Mouse (Mus musculus) liver (tissue): ENCODE results near the gene Grhl3.

Experiments
- DNase-seq: peaks from one replicate; pipeline ENCODE4 v3.0.0-alpha.2; 2020; ENCODE audit warnings: mixed read lengths

The Grhl3 gene

DNA sequence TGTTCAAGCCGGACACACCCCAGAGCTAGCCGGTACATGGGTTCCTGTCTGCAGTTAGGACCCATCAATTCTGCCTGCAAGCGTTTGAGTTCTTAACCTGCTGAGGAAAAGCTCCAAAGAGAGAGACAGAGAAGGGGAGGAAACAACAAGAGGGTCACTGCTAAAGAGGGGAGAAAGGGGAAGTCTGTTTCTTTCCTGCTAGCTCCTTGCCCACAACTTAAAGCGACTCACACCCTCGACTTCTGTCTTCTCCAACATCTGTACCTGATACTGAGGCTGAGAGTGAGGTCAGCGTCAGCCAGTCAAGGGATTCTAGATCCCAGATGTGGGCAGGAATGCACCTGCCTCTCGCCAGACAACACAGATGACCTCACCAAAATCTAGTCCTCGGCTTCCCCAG, 1.2 kb downstream of the Grhl3 start:
- no peak for DNase-seq

- DNase-seq: no peak
Observed at GRCm38 (mm10) chr4:135571037-135571550, 2.3 kb downstream of the Grhl3 start.

DNA sequence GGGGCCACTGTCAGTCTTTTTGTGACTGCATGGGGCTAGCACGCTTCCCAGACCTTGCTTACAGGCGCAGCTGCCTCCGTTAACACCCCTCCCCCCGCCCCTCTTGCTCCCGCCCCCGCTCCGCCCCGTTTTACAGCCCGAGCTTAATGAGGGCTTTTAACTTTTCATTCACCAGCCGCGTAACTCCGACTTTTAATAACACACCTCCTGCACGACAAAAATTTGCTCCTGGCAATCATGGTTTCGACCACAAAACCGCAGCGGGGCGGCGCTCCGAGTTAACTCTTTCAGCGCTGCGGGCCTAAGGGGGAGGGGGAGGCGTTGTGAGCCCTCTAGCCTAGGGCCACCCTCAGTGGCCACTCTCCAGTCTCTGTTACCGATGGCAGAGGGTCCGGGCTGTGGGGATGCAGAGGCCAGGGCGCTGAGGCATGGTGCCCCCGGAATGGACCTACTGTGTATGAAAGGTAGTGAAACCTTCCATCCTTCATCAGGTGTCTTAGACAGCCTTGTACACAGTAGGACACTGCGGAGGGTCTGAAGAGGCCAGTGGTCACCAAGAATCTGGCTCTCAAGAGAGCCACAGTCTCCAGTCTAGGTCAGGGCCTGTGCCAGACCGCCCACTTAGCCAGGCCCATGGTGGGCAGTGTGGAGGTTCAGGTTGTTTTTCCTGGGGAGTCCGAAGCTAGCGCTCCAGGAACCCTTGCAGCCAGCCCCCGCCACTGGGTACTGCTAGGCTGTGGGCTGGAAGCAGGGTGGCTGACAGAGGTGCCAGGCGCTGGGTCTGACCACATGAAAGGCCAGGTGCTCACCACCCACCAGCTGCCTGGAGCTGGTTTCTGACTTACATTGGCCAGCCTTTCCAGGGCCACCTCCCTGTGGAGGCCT, 3.0 kb downstream of the Grhl3 start:
- DNase-seq: peak; percentile 52

GRCm38 (mm10) chr4:135569201-135569600, 4.2 kb downstream of the Grhl3 start:
- no peak for DNase-seq

GRCm38 (mm10) chr4:135567484-135567883, 5.9 kb downstream of the Grhl3 start:
- DNase-seq: no peak

GRCm38 (mm10) chr4:135567042-135567441, 6.4 kb downstream of the Grhl3 start:
- no peak for DNase-seq

DNA sequence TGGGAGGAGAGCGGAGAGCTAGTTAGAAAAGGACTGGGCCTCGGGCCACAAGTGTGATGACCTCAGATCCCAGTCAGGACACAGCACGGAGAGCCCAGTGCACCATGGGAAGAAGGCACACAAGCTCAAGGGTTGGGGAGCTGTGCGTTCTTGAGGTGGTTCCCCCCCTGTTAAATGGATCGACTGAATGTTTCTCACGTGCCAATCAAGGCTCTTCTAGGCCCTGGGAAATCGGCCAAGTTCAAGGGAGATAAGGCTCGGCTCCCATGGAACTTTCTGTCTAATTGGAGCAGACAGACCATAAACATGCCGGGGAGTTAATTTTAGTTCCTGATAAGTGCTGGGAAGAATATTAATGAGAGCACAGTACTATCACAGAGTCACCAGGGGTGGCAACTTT, 8.0 kb downstream of the Grhl3 start:
- no peak for DNase-seq

DNA sequence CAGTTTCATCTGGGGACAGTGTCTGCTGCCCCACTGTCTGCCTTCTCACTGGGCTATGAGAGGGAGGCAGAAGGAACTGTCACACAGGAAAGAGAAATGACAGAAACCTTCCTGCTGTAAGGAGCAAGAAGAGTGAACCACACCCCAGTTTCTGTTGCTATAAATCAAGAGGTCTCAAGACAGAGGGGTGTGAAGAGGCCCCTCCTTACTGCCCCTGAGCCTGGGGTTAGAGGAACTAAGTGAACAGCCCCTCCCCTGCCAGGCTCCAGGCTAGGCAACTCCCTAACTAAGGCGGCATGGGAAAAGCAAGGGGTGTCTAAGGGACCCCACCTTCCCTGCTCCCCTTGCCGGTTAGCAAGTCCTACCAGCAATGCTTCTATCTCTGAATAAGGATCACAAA, 9.6 kb downstream of the Grhl3 start:
- no peak for DNase-seq

- no peak for DNase-seq
Observed at GRCm38 (mm10) chr4:135549323-135549722, 24.1 kb downstream of the Grhl3 start.

- no peak for DNase-seq
Observed at GRCm38 (mm10) chr4:135548521-135549077, 24.8 kb downstream of the Grhl3 start.

DNA sequence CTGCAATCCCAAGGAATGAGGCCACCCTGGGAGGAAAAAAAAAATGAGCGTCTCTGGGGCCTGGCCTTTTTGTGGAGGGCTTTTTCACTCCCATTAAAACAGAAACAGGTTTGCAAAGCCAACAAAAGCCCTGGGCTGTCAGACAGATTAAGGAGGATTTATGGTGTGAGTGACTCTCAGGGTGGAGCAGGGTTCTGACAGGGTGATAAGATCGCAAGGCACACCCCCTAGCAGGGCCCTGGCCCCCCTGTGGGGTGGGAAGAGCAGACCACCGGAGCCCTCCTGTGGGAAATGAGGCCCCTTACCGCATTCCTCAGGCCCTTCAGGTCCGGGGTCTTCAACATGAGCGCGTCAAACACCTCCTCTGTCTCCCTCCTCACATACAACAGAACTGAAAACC, 25.3 kb downstream of the Grhl3 start:
- no peak for DNase-seq

DNA sequence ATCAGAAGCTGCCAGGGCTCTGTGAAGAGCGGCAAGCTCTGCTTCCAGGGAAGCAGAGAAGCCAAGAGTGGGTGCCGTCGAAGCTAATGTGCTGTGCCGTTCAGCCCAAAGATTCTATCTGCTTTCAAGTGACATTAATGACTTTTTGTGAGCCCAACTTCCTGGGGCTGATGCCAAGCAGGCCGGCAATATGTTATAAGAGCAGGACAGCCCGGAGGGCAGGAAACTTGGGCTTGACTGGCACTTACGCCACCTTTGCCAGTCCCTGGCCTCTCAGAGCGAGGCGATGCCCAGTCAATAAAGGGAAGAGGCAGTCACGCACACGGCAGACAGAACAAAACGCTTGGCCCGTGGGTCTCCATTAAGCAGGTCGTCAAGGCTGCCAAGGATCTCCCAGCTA, 25.9 kb downstream of the Grhl3 start:
- no peak for DNase-seq

DNA sequence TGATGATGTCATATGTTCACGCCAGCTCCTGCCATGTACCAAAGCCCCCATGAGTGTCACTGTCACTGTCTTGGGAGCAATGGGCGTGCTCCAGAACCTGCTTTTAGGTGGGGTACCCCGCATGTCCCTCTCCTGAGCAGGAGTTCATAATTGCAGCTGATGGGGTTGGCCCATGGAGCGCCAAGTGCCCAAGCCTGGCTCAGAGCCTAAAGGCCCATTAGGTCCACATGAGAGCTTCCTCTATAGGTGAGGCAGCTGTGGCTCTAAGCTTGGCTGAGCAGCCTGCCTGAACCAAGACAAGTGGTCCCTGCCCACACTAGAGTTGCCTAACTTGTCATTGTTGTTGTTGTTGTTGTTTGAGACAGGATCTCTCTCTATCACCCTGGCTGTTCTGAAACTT, 26.6 kb downstream of the Grhl3 start:
- no peak for DNase-seq

DNA sequence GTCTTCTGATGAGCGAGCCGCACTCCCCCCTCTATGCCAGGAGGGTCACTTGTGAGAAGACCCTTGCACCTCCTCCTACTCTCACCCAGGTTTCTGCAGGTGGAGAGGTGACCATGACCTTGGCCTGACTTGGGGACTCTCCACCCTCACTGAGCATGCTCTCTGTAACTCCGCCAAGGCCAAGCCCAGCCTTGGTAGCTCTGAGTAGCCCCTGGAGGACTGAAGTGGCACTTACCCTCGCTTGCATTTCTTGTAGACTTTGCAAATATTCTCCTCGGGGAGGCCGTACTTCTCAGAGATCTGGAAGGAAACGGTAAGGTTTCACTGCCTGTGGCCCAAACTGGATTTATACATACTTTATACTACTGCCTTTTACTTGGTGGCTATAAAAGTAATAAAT, 27.4 kb downstream of the Grhl3 start:
- no peak for DNase-seq

GRCm38 (mm10) chr4:135545080-135545511, 28.3 kb downstream of the Grhl3 start:
- no peak for DNase-seq

- DNase-seq: no peak
Observed at GRCm38 (mm10) chr4:135544284-135544683, 29.1 kb downstream of the Grhl3 start.

DNA sequence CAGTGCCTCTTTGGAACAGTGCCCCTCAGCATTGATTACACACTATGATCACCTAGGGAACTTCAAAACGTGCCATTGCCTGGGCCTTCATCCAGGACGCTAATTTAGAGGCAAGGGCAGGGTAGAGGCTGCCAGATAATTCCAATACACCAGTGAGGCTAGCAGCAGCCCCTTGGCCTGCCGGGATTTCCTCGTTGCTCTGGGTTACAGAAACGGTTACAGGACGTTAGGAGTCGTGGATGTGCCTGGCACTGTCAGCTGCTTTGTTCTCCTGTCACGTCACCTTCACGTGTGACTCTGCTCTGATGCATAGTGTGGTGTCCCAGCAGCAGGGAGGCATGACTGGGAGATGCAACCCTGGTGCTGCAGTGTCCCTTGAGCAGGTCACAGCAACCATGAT, 33.4 kb downstream of the Grhl3 start:
- no peak for DNase-seq

DNA sequence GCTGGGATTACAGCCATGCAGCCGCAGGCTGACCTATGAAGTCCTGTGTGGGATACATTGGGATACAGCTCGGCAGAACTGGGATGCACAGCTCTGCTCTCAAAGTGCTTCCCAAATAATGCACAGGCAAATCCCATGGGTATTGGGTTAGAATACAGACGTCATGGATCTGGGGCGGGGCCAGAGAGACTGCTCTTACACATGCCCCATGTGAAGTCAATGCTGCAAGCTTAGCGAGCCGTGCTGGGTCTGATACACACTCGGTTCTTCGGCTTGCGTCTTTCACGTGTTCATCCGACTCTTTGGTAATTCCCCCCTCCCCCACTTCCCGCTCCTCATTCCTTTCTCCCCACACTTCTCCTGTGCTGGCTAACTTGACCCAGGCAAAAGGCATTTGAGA, 34.4 kb downstream of the Grhl3 start:
- no peak for DNase-seq

DNA sequence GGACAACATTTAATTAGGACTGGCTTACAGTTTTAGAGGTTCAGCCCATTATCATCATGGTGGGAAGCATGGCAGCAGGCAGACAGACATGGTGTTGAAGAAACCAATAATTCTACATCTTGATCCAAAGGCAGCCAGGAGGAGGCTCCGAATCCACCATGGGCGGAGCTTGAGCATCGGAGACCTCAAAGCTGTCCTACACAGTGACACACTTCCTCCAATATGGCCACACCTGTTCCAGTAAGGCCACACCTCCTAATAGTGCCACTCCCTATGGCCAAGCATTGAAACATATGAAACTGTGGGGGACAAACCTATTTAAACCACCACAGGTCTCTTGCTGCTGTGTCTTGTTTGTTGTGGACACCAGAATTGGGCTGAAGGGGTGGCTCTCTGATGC, 38.4 kb downstream of the Grhl3 start:
- no peak for DNase-seq

DNA sequence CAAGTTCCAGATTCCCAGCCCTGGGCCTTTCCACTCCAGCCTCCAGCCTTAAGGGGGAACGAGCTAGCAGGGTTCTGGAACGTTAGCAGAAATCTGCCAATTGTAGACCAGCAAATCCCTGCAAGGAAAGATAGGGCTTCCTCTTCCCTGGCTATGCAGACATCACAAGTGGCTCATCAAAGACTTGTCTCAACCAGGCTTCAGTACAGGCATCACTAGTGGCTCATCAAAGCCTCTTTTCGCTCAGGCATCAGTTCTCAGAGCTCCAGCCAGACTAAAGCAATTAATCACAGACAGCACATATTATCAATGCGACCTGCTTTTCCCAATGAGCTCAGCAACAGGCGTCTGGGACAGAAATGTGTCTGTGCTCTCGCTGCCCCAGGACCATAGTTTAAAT, 40.4 kb downstream of the Grhl3 start:
- DNase-seq: no peak

GRCm38 (mm10) chr4:135531771-135532613, 41.4 kb downstream of the Grhl3 start:
- DNase-seq: no peak

DNA sequence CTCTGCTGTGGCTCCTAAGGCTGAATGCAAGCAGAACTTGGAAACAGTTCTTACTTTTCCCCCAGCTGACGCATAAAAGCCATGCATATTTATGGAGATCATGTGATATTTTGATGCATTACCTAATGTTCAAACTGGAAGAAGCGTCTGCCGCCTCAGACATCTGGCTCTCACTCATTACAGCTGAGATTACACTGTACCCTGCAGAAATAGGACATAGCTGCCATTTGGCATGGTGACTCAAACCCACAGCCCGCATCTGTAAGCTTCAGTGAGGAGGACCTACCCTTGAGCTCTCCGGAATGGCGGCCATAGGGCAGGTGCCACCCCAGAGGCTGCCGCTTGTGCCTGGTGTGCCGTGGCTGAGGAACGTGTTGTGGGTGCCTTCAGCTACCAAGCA, 42.2 kb downstream of the Grhl3 start:
- no peak for DNase-seq

DNA sequence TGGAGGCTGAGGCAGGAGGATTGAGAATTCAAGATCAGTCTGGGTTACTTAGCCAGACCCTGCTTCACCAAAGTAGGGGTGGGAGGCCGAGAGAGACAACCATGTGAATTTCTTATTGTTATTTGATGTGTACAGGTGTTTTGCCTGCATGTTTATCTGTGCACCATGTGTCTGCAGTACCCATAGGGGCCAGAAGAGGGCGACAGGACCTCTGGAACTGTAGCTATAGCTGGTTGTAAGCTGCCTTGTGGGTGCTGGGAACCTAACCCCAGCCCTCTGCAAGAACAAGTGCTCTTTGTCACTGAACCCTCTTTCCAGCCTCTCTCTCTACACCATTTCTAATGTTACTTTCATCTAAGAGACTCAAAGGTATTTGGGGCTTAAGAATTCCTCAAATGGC, 43.2 kb downstream of the Grhl3 start:
- no peak for DNase-seq
